Mouse (Mus musculus) testis, adult 2 months (tissue): ENCODE measurements around the gene Tmem8b.

Experiments
- CTCF ChIP-seq: fragments of 200-500 bp; IDR thresholded peaks from 2 replicates; pipeline ENCODE4 v1.5.1; 2012; ENCODE audit warnings: low read depth, mild to moderate bottlenecking, inconsistent platforms, low read length, moderate library complexity; ENCODE audit not compliant: control insufficient read depth, insufficient read depth, insufficient replicate concordance
- POLR2A ChIP-seq: fragments of 200-500 bp; IDR thresholded peaks from 2 replicates; pipeline ENCODE4 v1.6.1; 2012; ENCODE audit warnings: low read depth, mild to moderate bottlenecking, inconsistent platforms, low read length, moderate library complexity; ENCODE audit not compliant: control insufficient read depth

DNA sequence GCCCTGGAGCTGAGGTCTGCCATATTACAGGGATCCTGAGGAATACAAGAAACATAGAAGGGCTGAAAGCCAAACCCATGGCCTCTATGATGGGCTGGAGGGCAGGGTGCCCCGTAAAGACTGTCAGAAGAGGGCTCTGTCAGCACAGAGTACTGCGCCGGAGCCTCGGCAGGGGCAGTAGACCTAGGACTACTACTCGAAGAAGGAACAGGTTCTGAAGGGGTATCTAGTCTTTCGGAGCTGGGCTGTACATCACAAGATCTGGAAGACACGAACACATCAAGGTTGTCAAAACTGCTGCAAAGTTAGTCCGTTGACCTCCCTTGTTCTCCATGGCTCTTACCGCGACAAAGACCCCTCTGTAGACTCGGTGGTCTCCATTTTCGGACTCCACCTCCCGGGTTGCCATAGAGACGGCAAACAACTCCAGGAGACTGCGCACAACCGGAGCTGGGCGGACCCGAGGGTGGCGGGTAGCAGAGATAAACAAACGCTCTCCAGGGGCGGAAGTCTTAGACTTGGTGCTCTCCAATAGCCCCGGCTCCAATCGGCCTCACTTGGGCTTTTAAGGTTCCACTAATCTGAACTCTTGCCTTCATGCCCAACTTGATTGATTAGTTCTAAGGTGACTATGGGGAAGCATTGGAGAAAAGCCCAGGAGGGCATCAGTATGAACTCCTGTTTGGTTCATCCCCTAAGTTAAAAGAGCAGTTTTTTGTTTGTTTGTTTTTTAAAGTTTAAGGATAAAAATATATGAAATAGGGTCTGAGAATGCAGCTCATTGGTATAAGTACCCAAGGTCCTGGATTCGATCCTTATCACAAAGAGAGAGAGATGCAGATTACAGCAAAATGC lies 15.4 kb upstream of the Tmem8b start, which contains the start of gene Spag8:
- TF ChIP-seq CTCF (no peak), POLR2A (peak; percentile 60; the same call in 1 of the 2 replicates)
